Mouse (Mus musculus) spleen, postnatal 36 days (tissue): ENCODE results near the gene Itga9.

Source experiments
- DNase-seq, 2 experiments: peaks; one replicate each; pipeline ENCODE4 v3.0.0; 2022; ENCODE audit warnings: low spot score in 2 of 2, mixed read lengths in 1 of 2

The Itga9 gene

GRCm38 (mm10) chr9:118920798-118921515, 314.5 kb downstream of the Itga9 start:
- DNase-seq: peak; percentile 28 to 41

GRCm38 (mm10) chr9:118921926-118922325, 315.4 kb downstream of the Itga9 start:
- no peak for DNase-seq

- no peak for DNase-seq
Observed at GRCm38 (mm10) chr9:118924554-118925085, 318.1 kb downstream of the Itga9 start.

GRCm38 (mm10) chr9:118925286-118926110, 319.0 kb downstream of the Itga9 start:
- peak; percentile 91 for DNase-seq

- DNase-seq: peak; percentile 18 to 24
Observed at GRCm38 (mm10) chr9:118926111-118926650, 319.7 kb downstream of the Itga9 start, which contains the start of gene Ctdspl. TSS of gene Ctdspl (plus strand) at chr9:118926453.

- peak in 1 of 2 experiments; percentile 9 for DNase-seq
Observed at GRCm38 (mm10) chr9:118926688-118927321, 320.3 kb downstream of the Itga9 start.

GRCm38 (mm10) chr9:118927501-118927900, 321.0 kb downstream of the Itga9 start:
- no peak for DNase-seq

GRCm38 (mm10) chr9:118928007-118928406, 321.5 kb downstream of the Itga9 start:
- DNase-seq: no peak

GRCm38 (mm10) chr9:118928656-118929055, 322.2 kb downstream of the Itga9 start:
- no peak for DNase-seq

GRCm38 (mm10) chr9:118930611-118931010, 324.1 kb downstream of the Itga9 start:
- DNase-seq: no peak

- DNase-seq: no peak
Observed at GRCm38 (mm10) chr9:118933800-118934199, 327.3 kb downstream of the Itga9 start.

GRCm38 (mm10) chr9:118934319-118934718, 327.8 kb downstream of the Itga9 start:
- no peak for DNase-seq

- no peak for DNase-seq
Observed at GRCm38 (mm10) chr9:118935098-118935497, 328.6 kb downstream of the Itga9 start.

- DNase-seq: no peak
Observed at GRCm38 (mm10) chr9:118936071-118936470, 329.6 kb downstream of the Itga9 start.

- no peak for DNase-seq
Observed at GRCm38 (mm10) chr9:118937515-118937914, 331.0 kb downstream of the Itga9 start.

GRCm38 (mm10) chr9:118939410-118939809, 332.9 kb downstream of the Itga9 start:
- no peak for DNase-seq

- DNase-seq: no peak
Observed at GRCm38 (mm10) chr9:118939831-118940230, 333.3 kb downstream of the Itga9 start.

- no peak for DNase-seq
Observed at GRCm38 (mm10) chr9:118940591-118941207, 334.2 kb downstream of the Itga9 start.

GRCm38 (mm10) chr9:118942030-118942429, 335.5 kb downstream of the Itga9 start:
- DNase-seq: no peak

GRCm38 (mm10) chr9:118943941-118944340, 337.5 kb downstream of the Itga9 start:
- DNase-seq: no peak

GRCm38 (mm10) chr9:118944388-118944787, 337.9 kb downstream of the Itga9 start:
- DNase-seq: no peak
